Mouse (Mus musculus): ENCODE measurements around the gene Slc46a2.

- TF ChIP-seq CTCF (IDR thresholded peaks at IDR 0.05; ENCODE audit: insufficient read depth, low read length) (0 out of 2 replicates have a peak, but pooled peaks have one; percentile 5), POLR2A (IDR thresholded peaks at IDR 0.05; ENCODE audit: borderline replicate concordance, extremely low read depth, low read depth, low read length) (no peak)
Measured at GRCm38 (mm10) chr4:59932505-59933281, 17.8 kb upstream of the Slc46a2 start.

All from lung, adult 2 months (tissue).